Mouse (Mus musculus): Measurements from ENCODE around the gene Rapgef2. TPM values are rescaled to one million over a fixed set of nuclear protein-coding genes. Genes with fewer than 3 reads are reported as not detected.

Rapgef2 gene
- polyA plus RNA-seq, 2 experiments = 7.6 to 12.5 TPM

DNA sequence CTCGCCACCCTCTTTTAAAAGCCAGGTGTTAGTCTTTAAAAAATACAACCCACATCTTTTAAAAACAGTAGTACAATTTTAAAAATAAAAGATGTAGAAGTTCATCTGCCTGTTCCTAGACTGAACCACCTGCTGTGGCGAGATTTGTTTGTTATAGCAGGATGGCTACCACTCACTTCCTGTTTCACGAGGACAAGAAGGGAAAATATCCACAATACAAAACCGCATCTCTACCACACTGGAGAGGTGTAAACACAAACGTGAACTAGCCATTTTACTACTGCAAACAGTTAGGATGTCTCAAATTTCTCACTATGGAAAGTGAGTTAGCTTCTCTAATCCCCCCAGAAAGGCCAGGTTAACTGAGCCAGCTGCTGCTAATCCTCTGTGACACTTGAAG, 76.1 kb downstream of the Rapgef2 start:
- DNase-seq (ENCODE audit: low spot score) (no peak), ATAC-seq (ENCODE audit: low FRiP score, low read depth) (no peak)
- no peak overlapping the region for H3K27ac ChIP-seq (replicated peaks; ENCODE audit: low read depth, low read length)
- H3K9ac ChIP-seq (ENCODE audit: low read depth, low read length, severe bottlenecking) = no peak overlapping the region
- no peak overlapping the region for H3K4me2 ChIP-seq (replicated peaks; ENCODE audit: low read depth, low read length, severe bottlenecking)
- TF ChIP-seq POLR2A (IDR thresholded peaks at IDR 0.05; ENCODE audit: borderline replicate concordance, extremely low read depth, insufficient read depth, insufficient read length) = no peak
- no peaks in the 10 kb centered on the region for H3K27me3 ChIP-seq (ENCODE audit: control insufficient read depth, insufficient read depth, low read length)
- H3K36me3 ChIP-seq (ENCODE audit: control insufficient read depth, insufficient read depth, low read length) = peaks cover 13% of the 10 kb centered on the region; the same call in 1 of the 2 replicates
- 54% methylated on average over 5 of the region's 5 CpGs for WGBS
- peaks cover 10% of the 10 kb centered on the region for H3K4me1 ChIP-seq (ENCODE audit: control insufficient read depth, insufficient read depth, low read length)
- H3K9me3 ChIP-seq (ENCODE audit: control insufficient read depth, low read length) = no peaks in the 10 kb centered on the region
- H3K4me3 ChIP-seq (replicated peaks; ENCODE audit: low read length) = no peak overlapping the region

- H3K4me3 ChIP-seq (replicated peaks; ENCODE audit: low read length) = no peak overlapping the region
- DNase-seq (ENCODE audit: low spot score) (no peak), ATAC-seq (ENCODE audit: low FRiP score, low read depth) (no peak)
- no peak overlapping the region for H3K4me2 ChIP-seq (replicated peaks; ENCODE audit: low read depth, low read length, severe bottlenecking)
- H3K27me3 ChIP-seq (ENCODE audit: control insufficient read depth, insufficient read depth, low read length) = no peaks in the 10 kb centered on the region
- 88% methylated on average over 2 of the region's 2 CpGs for WGBS
- no peaks in the 10 kb centered on the region for H3K9me3 ChIP-seq (ENCODE audit: control insufficient read depth, low read length)
- H3K36me3 ChIP-seq (ENCODE audit: control insufficient read depth, insufficient read depth, low read length) = 0 out of 2 replicates have a peak, but pooled peaks cover 7% of the 10 kb centered on the region
- no peak overlapping the region for H3K9ac ChIP-seq (ENCODE audit: low read depth, low read length, severe bottlenecking)
- H3K27ac ChIP-seq (replicated peaks; ENCODE audit: low read depth, low read length) = no peak overlapping the region
- peaks cover 24% of the 10 kb centered on the region for H3K4me1 ChIP-seq (ENCODE audit: control insufficient read depth, insufficient read depth, low read length)
- no peak for TF ChIP-seq POLR2A (IDR thresholded peaks at IDR 0.05; ENCODE audit: borderline replicate concordance, extremely low read depth, insufficient read depth, insufficient read length)
Observed at GRCm38 (mm10) chr3:79207216-79207615, 79.1 kb downstream of the Rapgef2 start.

- no peak for ATAC-seq (ENCODE audit: low FRiP score, low read depth)
- H3K4me3 ChIP-seq (replicated peaks; ENCODE audit: low read length) = no peak overlapping the region
- no peak overlapping the region for H3K4me2 ChIP-seq (replicated peaks; ENCODE audit: low read depth, low read length, severe bottlenecking)
- no peaks in the 10 kb centered on the region for H3K9me3 ChIP-seq (ENCODE audit: control insufficient read depth, low read length)
- H3K36me3 ChIP-seq (ENCODE audit: control insufficient read depth, insufficient read depth, low read length) = 0 out of 2 replicates have a peak, but pooled peaks cover 7% of the 10 kb centered on the region
- TF ChIP-seq POLR2A (IDR thresholded peaks at IDR 0.05; ENCODE audit: borderline replicate concordance, extremely low read depth, insufficient read depth, insufficient read length) = no peak
- peaks cover 24% of the 10 kb centered on the region for H3K4me1 ChIP-seq (ENCODE audit: control insufficient read depth, insufficient read depth, low read length)
- no peak overlapping the region for H3K27ac ChIP-seq (replicated peaks; ENCODE audit: low read depth, low read length)
- no peak for DNase-seq (ENCODE audit: low spot score)
- H3K9ac ChIP-seq (ENCODE audit: low read depth, low read length, severe bottlenecking) = no peak overlapping the region
- no peaks in the 10 kb centered on the region for H3K27me3 ChIP-seq (ENCODE audit: control insufficient read depth, insufficient read depth, low read length)
- WGBS = 86% methylated on average over 7 of the region's 7 CpGs
Observed at GRCm38 (mm10) chr3:79206524-79206923, 79.8 kb downstream of the Rapgef2 start.

- TF ChIP-seq POLR2A (IDR thresholded peaks at IDR 0.05; ENCODE audit: borderline replicate concordance, extremely low read depth, insufficient read depth, insufficient read length) = no peak
- WGBS = 50% methylated on average over 4 of the region's 4 CpGs
- H3K4me1 ChIP-seq (ENCODE audit: control insufficient read depth, insufficient read depth, low read length) = peaks cover 24% of the 10 kb centered on the region
- no peak overlapping the region for H3K4me3 ChIP-seq (replicated peaks; ENCODE audit: low read length)
- ATAC-seq (ENCODE audit: low FRiP score, low read depth) (no peak), DNase-seq (ENCODE audit: low spot score) (no peak)
- H3K9ac ChIP-seq (ENCODE audit: low read depth, low read length, severe bottlenecking) = no peak overlapping the region
- H3K9me3 ChIP-seq (ENCODE audit: control insufficient read depth, low read length) = no peaks in the 10 kb centered on the region
- no peak overlapping the region for H3K4me2 ChIP-seq (replicated peaks; ENCODE audit: low read depth, low read length, severe bottlenecking)
- H3K27me3 ChIP-seq (ENCODE audit: control insufficient read depth, insufficient read depth, low read length) = no peaks in the 10 kb centered on the region
- H3K36me3 ChIP-seq (ENCODE audit: control insufficient read depth, insufficient read depth, low read length) = 0 out of 2 replicates have a peak, but pooled peaks cover 7% of the 10 kb centered on the region
- no peak overlapping the region for H3K27ac ChIP-seq (replicated peaks; ENCODE audit: low read depth, low read length)
Observed at GRCm38 (mm10) chr3:79205981-79206380, 80.3 kb downstream of the Rapgef2 start.

- ATAC-seq (ENCODE audit: low FRiP score, low read depth) = no peak
- Histone ChIP-seq H3K27ac (replicated peaks; ENCODE audit: low read depth, low read length) (no peak overlapping the region), H3K9ac (ENCODE audit: low read depth, low read length, severe bottlenecking) (no peak overlapping the region)
Observed at GRCm38 (mm10) chr3:79205112-79205511, 81.2 kb downstream of the Rapgef2 start.

DNA sequence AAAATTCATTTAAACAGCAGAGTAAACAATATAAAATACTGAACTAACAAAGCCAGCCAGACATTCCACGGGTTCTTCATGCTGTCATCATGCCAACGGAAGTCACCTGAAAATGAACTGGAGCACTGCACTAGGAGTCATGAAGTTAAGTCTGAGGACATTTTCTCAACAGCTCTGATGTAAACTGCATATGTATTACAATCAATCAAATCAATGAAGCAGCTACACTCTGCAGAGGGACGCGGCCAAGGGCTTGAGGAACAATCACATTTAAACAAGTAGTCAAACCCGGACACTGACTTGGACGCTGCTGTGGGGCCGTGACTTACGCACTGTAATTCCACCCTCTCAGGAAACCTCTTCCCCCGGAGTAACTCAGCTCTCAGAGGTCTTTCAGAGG, 82.1 kb downstream of the Rapgef2 start:
- no peak for TF ChIP-seq POLR2A (IDR thresholded peaks at IDR 0.05; ENCODE audit: borderline replicate concordance, extremely low read depth, insufficient read depth, insufficient read length)
- DNase-seq (ENCODE audit: low spot score) (no peak), ATAC-seq (ENCODE audit: low FRiP score, low read depth) (no peak)
- Histone ChIP-seq H3K4me2 (replicated peaks; ENCODE audit: low read depth, low read length, severe bottlenecking) (no peak overlapping the region), H3K27ac (replicated peaks; ENCODE audit: low read depth, low read length) (no peak overlapping the region), H3K27me3 (ENCODE audit: control insufficient read depth, insufficient read depth, low read length) (no peaks in the 10 kb centered on the region), H3K4me1 (ENCODE audit: control insufficient read depth, insufficient read depth, low read length) (peaks cover 24% of the 10 kb centered on the region), H3K36me3 (ENCODE audit: control insufficient read depth, insufficient read depth, low read length) (0 out of 2 replicates have a peak, but pooled peaks cover 3% of the 10 kb centered on the region), H3K9me3 (ENCODE audit: control insufficient read depth, low read length) (no peaks in the 10 kb centered on the region), H3K9ac (ENCODE audit: low read depth, low read length, severe bottlenecking) (no peak overlapping the region), H3K4me3 (replicated peaks; ENCODE audit: low read length) (no peak overlapping the region)
- 88% methylated on average over 9 of the region's 9 CpGs for WGBS

More at GRCm38 (mm10) chr3:79205112-79205511, 81.2 kb downstream of the Rapgef2 start:
- Histone ChIP-seq H3K36me3 (ENCODE audit: control insufficient read depth, insufficient read depth, low read length) (0 out of 2 replicates have a peak, but pooled peaks cover 7% of the 10 kb centered on the region), H3K4me2 (replicated peaks; ENCODE audit: low read depth, low read length, severe bottlenecking) (no peak overlapping the region), H3K9me3 (ENCODE audit: control insufficient read depth, low read length) (no peaks in the 10 kb centered on the region), H3K27me3 (ENCODE audit: control insufficient read depth, insufficient read depth, low read length) (no peaks in the 10 kb centered on the region), H3K4me1 (ENCODE audit: control insufficient read depth, insufficient read depth, low read length) (peaks cover 24% of the 10 kb centered on the region), H3K4me3 (replicated peaks; ENCODE audit: low read length) (no peak overlapping the region)
- WGBS = 18% methylated on average over 3 of the region's 3 CpGs
- TF ChIP-seq POLR2A (IDR thresholded peaks at IDR 0.05; ENCODE audit: borderline replicate concordance, extremely low read depth, insufficient read depth, insufficient read length) = no peak
- DNase-seq (ENCODE audit: low spot score) = no peak

Data from limb, embryonic 14.5 days (tissue).